In genomic region chr8:54486555-54487273, GRCm38 (mm10) we compare ENCODE assay signal across 9 mouse cellular contexts. TPM values are rescaled to one million over a fixed set of nuclear protein-coding genes. Genes with fewer than 3 reads are reported as not detected.
DNase-seq lines count a peak whose midpoint lies in the region; ATAC-seq lines count a peak whose summit lies in the region.
"Had no signal": no experiment of that assay in that cellular context is flagged by ENCODE, and none has a peak within 500 bp of the region (broad histone marks: within the 10 kb centered on the region; RNA-seq: fewer than 3 reads in every experiment).

No protein-coding gene starts in this region.

- no peak overlapping the region for H3K4me3 ChIP-seq in forebrain, embryonic 13.5 days
- no peak overlapping the region for H3K4me3 ChIP-seq in forebrain, embryonic 10.5 days
- H3K4me3 ChIP-seq in hindbrain, embryonic 14.5 days (replicated peaks; ENCODE audit: low read length) = peak overlapping the region; percentile 14; the same call in 1 of the 2 replicates

- no peaks in the 10 kb centered on the region for H3K9me3 ChIP-seq in forebrain, embryonic 13.5 days (replicated peaks)
- no peaks in the 10 kb centered on the region for H3K9me3 ChIP-seq in forebrain, embryonic 10.5 days
- no peaks in the 10 kb centered on the region for H3K9me3 ChIP-seq in hindbrain, embryonic 14.5 days (ENCODE audit: control insufficient read depth, low read length)

- no peaks in the 10 kb centered on the region for H3K4me1 ChIP-seq in forebrain, embryonic 13.5 days
- H3K4me1 ChIP-seq in forebrain, embryonic 10.5 days = peaks cover 7% of the 10 kb centered on the region
- no peaks in the 10 kb centered on the region for H3K4me1 ChIP-seq in hindbrain, embryonic 14.5 days (replicated peaks; ENCODE audit: control insufficient read depth, insufficient read depth, low read length)

- peak overlapping the region; percentile 5; the same call in 1 of the 2 replicates for H3K4me2 ChIP-seq in forebrain, embryonic 13.5 days
- peak overlapping the region; percentile 45 for H3K4me2 ChIP-seq in hindbrain, embryonic 14.5 days (replicated peaks)

- 0 out of 2 replicates have a peak, but pooled peaks cover 3% of the 10 kb centered on the region for H3K27me3 ChIP-seq in forebrain, embryonic 13.5 days
- peaks cover 11% of the 10 kb centered on the region; the same call in 1 of the 2 replicates for H3K27me3 ChIP-seq in forebrain, embryonic 10.5 days (ENCODE audit: poor library complexity, severe bottlenecking)
- H3K27me3 ChIP-seq in hindbrain, embryonic 14.5 days (ENCODE audit: control insufficient read depth, insufficient read depth, low read length) = no peaks in the 10 kb centered on the region

- H3K9ac ChIP-seq in forebrain, embryonic 13.5 days = no peak overlapping the region
- H3K9ac ChIP-seq in hindbrain, embryonic 14.5 days = peak overlapping the region; percentile 49

- H3K36me3 ChIP-seq in forebrain, embryonic 13.5 days (ENCODE audit: poor library complexity, severe bottlenecking) = no peaks in the 10 kb centered on the region
- no peaks in the 10 kb centered on the region for H3K36me3 ChIP-seq in forebrain, embryonic 10.5 days (replicated peaks)
- no peaks in the 10 kb centered on the region for H3K36me3 ChIP-seq in hindbrain, embryonic 14.5 days (replicated peaks; ENCODE audit: control insufficient read depth, insufficient read depth)

- no peak for ATAC-seq in forebrain, embryonic 13.5 days
- ATAC-seq in hindbrain, embryonic 14.5 days (ENCODE audit: low FRiP score) = no peak
- ATAC-seq in erythroblast, adult 5-6 weeks (replicated peaks; ENCODE audit: low FRiP score, poor library complexity, severe bottlenecking) = no peak

- intact Hi-C loops in left cerebral cortex, postnatal 36 days (cut with DNase I) = loop anchor here (10.0 kb wide), 1 partner anchor 792 kb away; no protein-coding TSS in a partner anchor

- WGBS in forebrain, embryonic 13.5 days = 37% methylated on average over 19 of the region's 19 CpGs
- 52% methylated on average over 19 of the region's 19 CpGs for whole genome bisulfite sequencing in forebrain, embryonic 10.5 days
- WGBS in hindbrain, embryonic 14.5 days = 31% methylated on average over 19 of the region's 19 CpGs

- H3K27ac ChIP-seq in forebrain, embryonic 13.5 days = no peak overlapping the region
- H3K27ac ChIP-seq in forebrain, embryonic 10.5 days = no peak overlapping the region
- H3K27ac ChIP-seq in hindbrain, embryonic 14.5 days = 0 out of 2 replicates have a peak overlapping the region, but pooled peaks have one; percentile 41

- DNase-seq in forebrain, embryonic 10.5 days (ENCODE audit: extremely low spot score, low spot score) = no peak
- peak; percentile 57 for DNase-seq in embryo, embryonic 10.5 days (ENCODE audit: low spot score)
- no peak for DNase-seq in hindbrain, embryonic 14.5 days (ENCODE audit: low spot score)
- DNase-seq in mesoderm, embryonic 11.5 days (ENCODE audit: low read depth, low spot score) = peak; percentile 65
- no peak for DNase-seq in ovary, postnatal 36 days (ENCODE audit: low spot score)
- DNase-seq in left cerebral cortex, postnatal 36 days (ENCODE audit: low spot score in 2 of 2) = no peak
- DNase-seq: right cerebral cortex, postnatal 14 days had no signal

RNA-seq across cellular contexts. Expression of gene Asb5, which starts 42.7 kb away (rescaled TPM):
- 6.0 and 6.9 TPM in 2 replicates for polyA plus RNA-seq in forebrain, embryonic 13.5 days (2015; fragmentation: Nextera tagmentation; extraction: Ambion mirVana)
- 4.0 and 4.9 TPM in 2 replicates for polyA plus RNA-seq in forebrain, embryonic 10.5 days (2016; fragmentation: Nextera tagmentation; extraction: Ambion mirVana)
- polyA plus RNA-seq in hindbrain, embryonic 14.5 days (2014; fragmentation: Nextera tagmentation; extraction: Ambion mirVana) = 6.4 and 9.8 TPM in 2 replicates
- not detected in 2 replicates for total RNA-seq in erythroblast, adult 5-6 weeks (2015; ENCODE audit: low replicate concordance)
- total RNA-seq in erythroblast, adult 5-6 weeks (2017; ENCODE audit: low replicate concordance) = not detected in 2 replicates
- total RNA-seq in left cerebral cortex, postnatal 36 days (2021) = 1 to 10 TPM; 1.4 to 1.5 TPM

RNA-seq across cellular contexts. Expression of gene Spcs3, which starts 43.1 kb away (rescaled TPM):
- 63.4 and 71.1 TPM in 2 replicates for polyA plus RNA-seq in forebrain, embryonic 13.5 days (2015; fragmentation: Nextera tagmentation; extraction: Ambion mirVana)
- polyA plus RNA-seq in forebrain, embryonic 10.5 days (2016; fragmentation: Nextera tagmentation; extraction: Ambion mirVana) = 91.4 and 99.6 TPM in 2 replicates
- polyA plus RNA-seq in hindbrain, embryonic 14.5 days (2014; fragmentation: Nextera tagmentation; extraction: Ambion mirVana) = 47.8 and 52.0 TPM in 2 replicates
- total RNA-seq in erythroblast, adult 5-6 weeks (2015; ENCODE audit: low replicate concordance) = 40.5 and 44.1 TPM in 2 replicates
- 27.9 and 38.3 TPM in 2 replicates for total RNA-seq in erythroblast, adult 5-6 weeks (2017; ENCODE audit: low replicate concordance)
- total RNA-seq in left cerebral cortex, postnatal 36 days (2021) = 10 to 100 TPM; 62.5 to 65.4 TPM

Comparison
In these comparisons a context has a peak if more than half of its experiments do, and no peak if none do; other contexts are left out.
1. DNase-seq: peak in embryo, embryonic 10.5 days (single experiment) and mesoderm, embryonic 11.5 days (single experiment); none in forebrain, embryonic 10.5 days (single experiment), hindbrain, embryonic 14.5 days (single experiment), ovary, postnatal 36 days (single experiment) and left cerebral cortex, postnatal 36 days (0 of 2).